Mouse (Mus musculus): ENCODE data around the gene Rictor.

Gene Rictor

GRCm38 (mm10) chr15:6707936-6708525 is at the start of gene Rictor:
Rictor (plus strand) TSS chr15:6708379.
- ChIA-PET POLR2A (interaction anchor here in 3 of 4 experiments (0.6 to 6.7 kb wide), 31 partner anchors 10 to 1402 kb away, joined by 3 to 72 read pairs (median 3); no protein-coding TSS in a partner anchor), CTCF (no interaction called here)

GRCm38 (mm10) chr15:6661951-6662350 is 46.2 kb upstream of the Rictor start:
- ChIA-PET CTCF (no interaction called here), POLR2A (interaction anchor here in 1 of 4 experiments (1.1 kb wide), 1 partner anchor 33 kb away, joined by 3 read pairs; no protein-coding TSS in a partner anchor)

GRCm38 (mm10) chr15:6663991-6664390 is 44.2 kb upstream of the Rictor start:
- CTCF ChIA-PET: no interaction called here
- POLR2A ChIA-PET: no interaction called here

- POLR2A ChIA-PET: interaction anchor here in 2 of 4 experiments (0.9 to 1.0 kb wide), 2 partner anchors 41 to 49 kb away, joined by 3 read pairs; no protein-coding TSS in a partner anchor
Measured at GRCm38 (mm10) chr15:6666072-6666471, 42.1 kb upstream of the Rictor start.

GRCm38 (mm10) chr15:6668793-6669437 is 39.3 kb upstream of the Rictor start:
- POLR2A ChIA-PET: interaction anchor here in 2 of 4 experiments (1.0 to 1.4 kb wide), 3 partner anchors 11 to 39 kb away, joined by 3 to 5 read pairs (median 3); no protein-coding TSS in a partner anchor

More at GRCm38 (mm10) chr15:6666072-6666471, 42.1 kb upstream of the Rictor start:
- CTCF ChIA-PET: no interaction called here

GRCm38 (mm10) chr15:6678479-6678878 is 29.7 kb upstream of the Rictor start:
- POLR2A ChIA-PET: interaction anchor here in 1 of 4 experiments (0.6 to 0.9 kb wide), 3 partner anchors 11 to 256 kb away, joined by 3 to 4 read pairs (median 3); no protein-coding TSS in a partner anchor
- CTCF ChIA-PET: interaction anchor here in 2 of 4 experiments (0.7 kb wide), 2 partner anchors 164 to 440 kb away, joined by 4 read pairs; no protein-coding TSS in a partner anchor

More at GRCm38 (mm10) chr15:6668793-6669437, 39.3 kb upstream of the Rictor start:
- CTCF ChIA-PET: no interaction called here

GRCm38 (mm10) chr15:6702164-6702563 is 6.0 kb upstream of the Rictor start:
- POLR2A ChIA-PET: interaction anchor here in 2 of 4 experiments (0.5 to 1.6 kb wide), 5 partner anchors 8 to 528 kb away, joined by 3 to 5 read pairs (median 3); no protein-coding TSS in a partner anchor
- CTCF ChIA-PET: interaction anchor here in 1 of 4 experiments (1.0 kb wide), 1 partner anchor 10 kb away, joined by 7 read pairs; no protein-coding TSS in a partner anchor

GRCm38 (mm10) chr15:6705351-6705901 is 2.8 kb upstream of the Rictor start:
- ChIA-PET CTCF (no interaction called here), POLR2A (no interaction called here)

- CTCF ChIA-PET: no interaction called here
Measured at GRCm38 (mm10) chr15:6707551-6707935, 636 bp upstream of the Rictor start.

GRCm38 (mm10) chr15:6708526-6709441 is 605 bp downstream of the Rictor start:
- ChIA-PET POLR2A (interaction anchor here (0.6 to 6.7 kb wide), 14 partner anchors 10 to 1314 kb away, joined by 3 to 72 read pairs (median 3); no protein-coding TSS in a partner anchor), CTCF (no interaction called here)

More at GRCm38 (mm10) chr15:6707551-6707935, 636 bp upstream of the Rictor start:
- POLR2A ChIA-PET: interaction anchor here in 3 of 4 experiments (0.5 to 2.0 kb wide), 32 partner anchors 8 to 1402 kb away, joined by 3 to 11 read pairs (median 3); no protein-coding TSS in a partner anchor

- POLR2A ChIA-PET: interaction anchor here in 3 of 4 experiments (0.6 to 6.7 kb wide), 14 partner anchors 9 to 1832 kb away, joined by 3 to 72 read pairs (median 3); no protein-coding TSS in a partner anchor
- CTCF ChIA-PET: no interaction called here
Measured at GRCm38 (mm10) chr15:6709618-6710017, 1.4 kb downstream of the Rictor start.

GRCm38 (mm10) chr15:6710341-6710740 is 2.2 kb downstream of the Rictor start:
- POLR2A ChIA-PET: interaction anchor here (0.5 to 6.7 kb wide), 10 partner anchors 8 to 1407 kb away, joined by 3 to 72 read pairs (median 3); no protein-coding TSS in a partner anchor
- CTCF ChIA-PET: no interaction called here

- POLR2A ChIA-PET: interaction anchor here (0.6 to 6.7 kb wide), 7 partner anchors 9 to 454 kb away, joined by 3 to 72 read pairs (median 3); no protein-coding TSS in a partner anchor
- CTCF ChIA-PET: no interaction called here
Measured at GRCm38 (mm10) chr15:6711226-6711625, 3.0 kb downstream of the Rictor start.

- CTCF ChIA-PET: no interaction called here
Measured at GRCm38 (mm10) chr15:6714819-6715218, 6.6 kb downstream of the Rictor start.

GRCm38 (mm10) chr15:6715237-6715636 is 7.1 kb downstream of the Rictor start:
- ChIA-PET CTCF (no interaction called here), POLR2A (interaction anchor here in 1 of 4 experiments (1.1 to 2.1 kb wide), 2 partner anchors 8 to 49 kb away, joined by 3 to 6 read pairs; no protein-coding TSS in a partner anchor)

More at GRCm38 (mm10) chr15:6714819-6715218, 6.6 kb downstream of the Rictor start:
- POLR2A ChIA-PET: interaction anchor here in 2 of 4 experiments (1.1 to 6.7 kb wide), 4 partner anchors 8 to 49 kb away, joined by 3 to 72 read pairs (median 6); no protein-coding TSS in a partner anchor

GRCm38 (mm10) chr15:6721385-6721784 is 13.2 kb downstream of the Rictor start:
- ChIA-PET POLR2A (interaction anchor here in 3 of 4 experiments (0.6 to 9.4 kb wide), 9 partner anchors 9 to 144 kb away, joined by 3 to 72 read pairs (median 4); partner anchors contain the start of gene Rictor (in 2 of the 3)), CTCF (interaction anchor here in 1 of 4 experiments (1.5 kb wide), 1 partner anchor 16 kb away, joined by 4 read pairs; no protein-coding TSS in a partner anchor)

GRCm38 (mm10) chr15:6721802-6722201 is 13.6 kb downstream of the Rictor start:
- ChIA-PET POLR2A (interaction anchor here in 3 of 4 experiments (0.6 to 9.4 kb wide), 8 partner anchors 9 to 143 kb away, joined by 3 to 72 read pairs (median 5); partner anchors contain the start of gene Rictor (in 2 of the 3)), CTCF (interaction anchor here in 2 of 4 experiments (0.5 to 1.5 kb wide), 2 partner anchors 16 to 88 kb away, joined by 3 to 4 read pairs; no protein-coding TSS in a partner anchor)
